In the genomic region with DNA sequence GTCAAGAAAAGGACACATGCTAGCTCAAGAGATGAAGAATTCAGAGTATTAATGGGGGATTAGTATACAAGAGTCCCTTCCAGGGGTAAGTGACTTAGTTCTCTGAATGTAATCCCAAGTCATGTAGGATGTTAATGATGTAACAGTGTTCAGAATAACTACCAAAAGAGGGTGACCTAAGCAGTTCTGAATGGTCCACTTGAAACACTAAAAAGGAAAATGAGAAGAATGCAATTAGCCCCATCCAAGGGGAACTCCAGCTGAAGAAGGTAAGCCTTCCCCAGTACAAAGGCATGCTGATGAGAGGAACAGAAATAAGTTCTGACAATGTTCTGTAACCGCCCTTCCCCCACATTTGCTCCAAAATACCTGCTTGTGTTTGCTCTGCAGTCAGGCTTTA, we compare ENCODE assay signal across 12 mouse cellular contexts.
"Had no signal": no experiment of that assay in that cellular context is flagged by ENCODE, and none has a peak within 500 bp of the region (broad histone marks: within the 10 kb centered on the region; RNA-seq: fewer than 3 reads in every experiment).

No protein-coding gene starts in this region.

- DNase-seq: kidney, postnatal 4 days; liver; lung, adult 18-20 months; midbrain, embryonic 14.5 days; right cerebral cortex, postnatal 14 days; thymus, postnatal 36 days had no signal

- H3K9ac ChIP-seq: limb, embryonic 12.5 days; liver, embryonic 14.5 days; neural tube, embryonic 12.5 days had no signal

- H3K4me3 ChIP-seq: layer of hippocampus, adult 2 months; limb, embryonic 12.5 days; midbrain, embryonic 10.5 days; neural tube, embryonic 12.5 days had no signal

- H3K4me1 ChIP-seq: limb, embryonic 12.5 days; midbrain, embryonic 10.5 days; neural tube, embryonic 12.5 days had no signal

- H3K27ac ChIP-seq: kidney, postnatal 0 days; layer of hippocampus, adult 2 months; limb, embryonic 12.5 days; liver, embryonic 14.5 days; midbrain, embryonic 10.5 days; neural tube, embryonic 12.5 days had no signal

- H3K36me3 ChIP-seq: limb, embryonic 12.5 days; midbrain, embryonic 10.5 days; neural tube, embryonic 12.5 days had no signal

- H3K4me2 ChIP-seq: limb, embryonic 12.5 days; neural tube, embryonic 12.5 days had no signal

- H3K9me3 ChIP-seq: limb, embryonic 12.5 days; midbrain, embryonic 10.5 days; neural tube, embryonic 12.5 days had no signal

- H3K27me3 ChIP-seq: limb, embryonic 12.5 days; neural tube, embryonic 12.5 days had no signal
